Mouse (Mus musculus) stomach, embryonic 15.5 days (tissue): Measurements from ENCODE around the gene Zfp866. TPM values are rescaled to one million over a fixed set of nuclear protein-coding genes. Genes with fewer than 3 reads are reported as not detected.

Experiments used
- ATAC-seq: fragments of 200-750 bp; cut with Nextera tagmentation; 2 replicates; pipeline ENCODE4 v1.8.0; 2017; ENCODE audit warnings: low read depth, moderate number of reproducible peaks, moderate TSS enrichment; ENCODE audit not compliant: insufficient read depth, low FRiP score
- H3K27ac ChIP-seq: fragments of 300-500 bp; sonication (generic); 2 replicates; pipeline ENCODE4 v1.5.1; 2015; ENCODE audit warnings: mild to moderate bottlenecking, inconsistent platforms
- H3K27me3 ChIP-seq: fragments of 300-500 bp; sonication (generic); replicated peaks from 2 replicates; pipeline ENCODE4 v1.6.1; 2015; ENCODE audit warnings: inconsistent platforms
- H3K36me3 ChIP-seq: fragments of 300-500 bp; sonication (generic); 2 replicates; pipeline ENCODE4 v1.6.1; 2015; ENCODE audit warnings: inconsistent platforms
- H3K4me1 ChIP-seq: fragments of 300-500 bp; sonication (generic); 2 replicates; pipeline ENCODE4 v1.6.1; 2015; ENCODE audit warnings: inconsistent platforms
- H3K4me2 ChIP-seq: fragments of 300-500 bp; sonication (generic); 2 replicates; pipeline ENCODE4 v1.6.1; 2015; ENCODE audit warnings: mild to moderate bottlenecking, inconsistent platforms
- H3K4me3 ChIP-seq: fragments of 300-500 bp; sonication (generic); replicated peaks from 2 replicates; pipeline ENCODE4 v1.5.1; 2015; ENCODE audit warnings: inconsistent platforms
- H3K9ac ChIP-seq: fragments of 300-500 bp; sonication (generic); 2 replicates; pipeline ENCODE4 v1.6.1; 2015; ENCODE audit warnings: inconsistent platforms
- H3K9me3 ChIP-seq: fragments of 300-500 bp; sonication (generic); 2 replicates; pipeline ENCODE4 v1.6.1; 2016; ENCODE audit warnings: inconsistent platforms
- WGBS: fragments of 180-500 bp; shearing (Covaris S2); methylation state at CpG from one replicate; pipeline ENCODE4 v1.1.7; 2015; 5-methylcytosine and 5-hydroxymethylcytosine counted together
- polyA plus RNA-seq: library from polyadenylated mRNA; unstranded; fragments of >200 nt; fragmentation: Nextera tagmentation; extraction: Ambion mirVana; gene quantifications from 2 replicates; pipeline ENCODE4 v1.2.1, GENCODE M21; 2015

Zfp866 gene
- 24.7 and 25.4 TPM in 2 replicates for polyA plus RNA-seq

- peaks cover 17% of the 10 kb centered on the region for H3K36me3 ChIP-seq
- ATAC-seq: peak; percentile 93
- H3K9me3 ChIP-seq: no peaks in the 10 kb centered on the region
- peak within 1 kb of the TSS; percentile 87 for H3K4me3 ChIP-seq
- peaks cover 16% of the 10 kb centered on the region for H3K4me1 ChIP-seq
- under 1% methylated on average over 38 of the region's 38 CpGs for WGBS
- H3K4me2 ChIP-seq: peak within 1 kb of the TSS; percentile 64
- peak within 1 kb of the TSS; percentile 83 for H3K9ac ChIP-seq
- H3K27ac ChIP-seq: peak within 1 kb of the TSS; percentile 89
- H3K27me3 ChIP-seq: no peaks in the 10 kb centered on the region
Observed at GRCm38 (mm10) chr8:69790773-69791367, at the start of gene Zfp866, which contains the start of gene Atp13a1. Gene Zfp866, minus strand, starts transcription at chr8:69791178. Gene Atp13a1, plus strand, starts transcription at chr8:69791163.

GRCm38 (mm10) chr8:69837057-69837682, 46.2 kb upstream of the Zfp866 start:
- no peak overlapping the region for H3K9ac ChIP-seq
- peaks cover 5% of the 10 kb centered on the region for H3K4me1 ChIP-seq
- 62% methylated on average over 8 of the region's 8 CpGs for WGBS
- H3K27me3 ChIP-seq: no peaks in the 10 kb centered on the region
- H3K36me3 ChIP-seq: no peaks in the 10 kb centered on the region
- H3K4me2 ChIP-seq: no peak overlapping the region
- no peak overlapping the region for H3K4me3 ChIP-seq
- no peak for ATAC-seq
- H3K27ac ChIP-seq: no peak overlapping the region
- H3K9me3 ChIP-seq: no peaks in the 10 kb centered on the region

- peak within 1 kb of the TSS; percentile 11; the same call in 1 of the 2 replicates for H3K9ac ChIP-seq
- peak within 1 kb of the TSS; percentile 91 for H3K4me2 ChIP-seq
- WGBS: under 1% methylated on average over 38 of the region's 38 CpGs
- no peaks in the 10 kb centered on the region for H3K27me3 ChIP-seq
- no peaks in the 10 kb centered on the region for H3K36me3 ChIP-seq
- ATAC-seq: peak; percentile 91
- no peak within 1 kb of the TSS; the same call in 1 of the 2 replicates for H3K27ac ChIP-seq
- peaks cover 8% of the 10 kb centered on the region for H3K4me1 ChIP-seq
- H3K9me3 ChIP-seq: no peaks in the 10 kb centered on the region
- peak within 1 kb of the TSS; percentile 45 for H3K4me3 ChIP-seq
Observed at GRCm38 (mm10) chr8:69832298-69832853, 41.4 kb upstream of the Zfp866 start, which contains the start of gene Pbx4. Gene Pbx4, plus strand, starts transcription at chr8:69832491.

GRCm38 (mm10) chr8:69826371-69826770, 35.4 kb upstream of the Zfp866 start:
- ATAC-seq: no peak
- H3K4me2 ChIP-seq: no peak overlapping the region

GRCm38 (mm10) chr8:69822386-69823191, 31.6 kb upstream of the Zfp866 start, which contains the start of gene Lpar2:
Gene Lpar2, plus strand, starts transcription at chr8:69822429.
- Histone ChIP-seq H3K27ac (peak within 1 kb of the TSS; percentile 70; the same call in 1 of the 2 replicates), H3K4me3 (peak within 1 kb of the TSS; percentile 60), H3K9ac (peak within 1 kb of the TSS; percentile 41), H3K36me3 (peaks cover 7% of the 10 kb centered on the region; the same call in 1 of the 2 replicates), H3K27me3 (no peaks in the 10 kb centered on the region), H3K4me2 (peak within 1 kb of the TSS; percentile 87), H3K4me1 (peaks cover 7% of the 10 kb centered on the region; the same call in 1 of the 2 replicates), H3K9me3 (no peaks in the 10 kb centered on the region)
- ATAC-seq: peak; percentile 83
- WGBS: 1% methylated on average over 31 of the region's 35 CpGs

More at GRCm38 (mm10) chr8:69826371-69826770, 35.4 kb upstream of the Zfp866 start:
- Histone ChIP-seq H3K9ac (no peak overlapping the region), H3K36me3 (no peaks in the 10 kb centered on the region), H3K4me3 (no peak overlapping the region), H3K27ac (no peak overlapping the region), H3K9me3 (no peaks in the 10 kb centered on the region), H3K27me3 (no peaks in the 10 kb centered on the region), H3K4me1 (peaks cover 7% of the 10 kb centered on the region; the same call in 1 of the 2 replicates)
- 94% methylated on average over 12 of the region's 12 CpGs for WGBS

- Histone ChIP-seq H3K27me3 (no peaks in the 10 kb centered on the region), H3K36me3 (peaks cover 7% of the 10 kb centered on the region; the same call in 1 of the 2 replicates), H3K9me3 (no peaks in the 10 kb centered on the region), H3K27ac (peak overlapping the region; percentile 65; the same call in 1 of the 2 replicates), H3K4me2 (peak overlapping the region; percentile 87), H3K9ac (peak overlapping the region; percentile 41), H3K4me1 (peaks cover 7% of the 10 kb centered on the region; the same call in 1 of the 2 replicates), H3K4me3 (peak overlapping the region; percentile 60)
- ATAC-seq: peak; percentile 36
- under 1% methylated on average over 14 of the region's 22 CpGs for WGBS
Observed at GRCm38 (mm10) chr8:69821971-69822385, 31.0 kb upstream of the Zfp866 start.

- Histone ChIP-seq H3K4me2 (no peak overlapping the region), H3K27ac (no peak overlapping the region), H3K36me3 (peaks cover 7% of the 10 kb centered on the region; the same call in 1 of the 2 replicates), H3K27me3 (no peaks in the 10 kb centered on the region), H3K9me3 (no peaks in the 10 kb centered on the region), H3K4me3 (no peak overlapping the region), H3K4me1 (peaks cover 7% of the 10 kb centered on the region; the same call in 1 of the 2 replicates), H3K9ac (no peak overlapping the region)
- ATAC-seq: no peak
- WGBS: 75% methylated on average over 9 of the region's 9 CpGs
Observed at GRCm38 (mm10) chr8:69820466-69820865, 29.5 kb upstream of the Zfp866 start.

- ATAC-seq: no peak
- H3K4me2 ChIP-seq: no peak overlapping the region
Observed at GRCm38 (mm10) chr8:69815396-69815795, 24.4 kb upstream of the Zfp866 start.

GRCm38 (mm10) chr8:69814881-69815280, 23.9 kb upstream of the Zfp866 start:
- Histone ChIP-seq H3K4me2 (no peak overlapping the region), H3K4me1 (no peaks in the 10 kb centered on the region), H3K27me3 (no peaks in the 10 kb centered on the region), H3K9me3 (no peaks in the 10 kb centered on the region), H3K9ac (no peak overlapping the region), H3K36me3 (peaks cover 19% of the 10 kb centered on the region), H3K27ac (no peak overlapping the region), H3K4me3 (no peak overlapping the region)
- 89% methylated on average over 2 of the region's 2 CpGs for WGBS
- ATAC-seq: no peak

More at GRCm38 (mm10) chr8:69815396-69815795, 24.4 kb upstream of the Zfp866 start:
- no peaks in the 10 kb centered on the region for H3K9me3 ChIP-seq
- no peaks in the 10 kb centered on the region for H3K27me3 ChIP-seq
- no peak overlapping the region for H3K27ac ChIP-seq
- peaks cover 19% of the 10 kb centered on the region for H3K36me3 ChIP-seq
- H3K4me3 ChIP-seq: no peak overlapping the region
- no peaks in the 10 kb centered on the region for H3K4me1 ChIP-seq
- WGBS: 94% methylated on average over 4 of the region's 4 CpGs
- H3K9ac ChIP-seq: no peak overlapping the region

- no peak for ATAC-seq
- no peaks in the 10 kb centered on the region for H3K9me3 ChIP-seq
- peaks cover 41% of the 10 kb centered on the region for H3K36me3 ChIP-seq
- no peak overlapping the region for H3K9ac ChIP-seq
- no peak overlapping the region for H3K4me3 ChIP-seq
- no peak overlapping the region; the same call in 1 of the 2 replicates for H3K4me2 ChIP-seq
- H3K4me1 ChIP-seq: peaks cover 7% of the 10 kb centered on the region; the same call in 1 of the 2 replicates
- no peak overlapping the region for H3K27ac ChIP-seq
- H3K27me3 ChIP-seq: no peaks in the 10 kb centered on the region
- WGBS: 55% methylated on average over 3 of the region's 3 CpGs
Observed at GRCm38 (mm10) chr8:69809820-69810219, 18.8 kb upstream of the Zfp866 start.

GRCm38 (mm10) chr8:69808864-69809403, 18.0 kb upstream of the Zfp866 start:
- peak overlapping the region; percentile 24 for H3K9ac ChIP-seq
- H3K36me3 ChIP-seq: peaks cover 38% of the 10 kb centered on the region
- peak overlapping the region; percentile 56 for H3K4me3 ChIP-seq
- peak overlapping the region; percentile 83 for H3K4me2 ChIP-seq
- ATAC-seq: peak; percentile 27; the same call in 1 of the 2 replicates
- peaks cover 7% of the 10 kb centered on the region; the same call in 1 of the 2 replicates for H3K4me1 ChIP-seq
- no peak overlapping the region for H3K27ac ChIP-seq
- H3K9me3 ChIP-seq: no peaks in the 10 kb centered on the region
- WGBS: 2% methylated on average over 23 of the region's 23 CpGs
- H3K27me3 ChIP-seq: no peaks in the 10 kb centered on the region
